21 mouse cellular contexts compared by ENCODE assay signal in genomic region chr10:80819406-80819805, GRCm38 (mm10). TPM values are rescaled to one million over a fixed set of nuclear protein-coding genes. Genes with fewer than 3 reads are reported as not detected.
A peak's percentile ranks its signal among the peaks of the same experiment; 100 is the strongest.
DNase-seq lines count a peak whose midpoint lies in the region; ATAC-seq and TF ChIP-seq lines count a peak whose summit lies in the region.
"Had no signal": no experiment of that assay in that cellular context is flagged by ENCODE, and none has a peak within 500 bp of the region (broad histone marks: within the 10 kb centered on the region; RNA-seq: fewer than 3 reads in every experiment).

No protein-coding gene starts in this region.

- H3K27ac ChIP-seq in forebrain, embryonic 13.5 days, result no peak overlapping the region
- no peak overlapping the region for H3K27ac ChIP-seq in forebrain, embryonic 12.5 days
- peak overlapping the region; percentile 42; the same call in 1 of the 2 replicates for H3K27ac ChIP-seq in stomach, embryonic 15.5 days
- H3K27ac ChIP-seq in stomach, postnatal 0 days (replicated peaks), result no peak overlapping the region
- H3K27ac ChIP-seq in liver, embryonic 11.5 days (ENCODE audit: low read depth, low read length), result peak overlapping the region; percentile 88
- H3K27ac ChIP-seq in midbrain, embryonic 14.5 days (replicated peaks; ENCODE audit: low read depth, low read length), result no peak overlapping the region
- H3K27ac ChIP-seq: gastrocnemius, adult 2 months; midbrain, embryonic 10.5 days; neural tube, embryonic 13.5 days had no signal

- H3K4me2 ChIP-seq in forebrain, embryonic 13.5 days, result no peak overlapping the region
- no peak overlapping the region for H3K4me2 ChIP-seq in forebrain, embryonic 12.5 days
- H3K4me2 ChIP-seq in stomach, embryonic 15.5 days, result no peak overlapping the region
- H3K4me2 ChIP-seq in stomach, postnatal 0 days (replicated peaks; ENCODE audit: low read depth), result no peak overlapping the region
- peak overlapping the region; percentile 12; the same call in 1 of the 2 replicates for H3K4me2 ChIP-seq in liver, embryonic 11.5 days
- no peak overlapping the region for H3K4me2 ChIP-seq in midbrain, embryonic 14.5 days (ENCODE audit: low read length)
- H3K4me2 ChIP-seq: neural tube, embryonic 13.5 days had no signal

- H3K9ac ChIP-seq in forebrain, embryonic 13.5 days, result 0 out of 2 replicates have a peak overlapping the region, but pooled peaks have one; percentile 1
- no peak overlapping the region for H3K9ac ChIP-seq in forebrain, embryonic 12.5 days
- no peak overlapping the region for H3K9ac ChIP-seq in stomach, embryonic 15.5 days
- no peak overlapping the region for H3K9ac ChIP-seq in stomach, postnatal 0 days (ENCODE audit: low read length)
- H3K9ac ChIP-seq in liver, embryonic 11.5 days (ENCODE audit: low read depth, low read length), result peak overlapping the region; percentile 3; the same call in 1 of the 2 replicates
- H3K9ac ChIP-seq in midbrain, embryonic 14.5 days (replicated peaks; ENCODE audit: low read length), result no peak overlapping the region
- H3K9ac ChIP-seq: neural tube, embryonic 13.5 days had no signal

- H3K36me3 ChIP-seq in forebrain, embryonic 13.5 days (ENCODE audit: poor library complexity, severe bottlenecking), result no peaks in the 10 kb centered on the region
- H3K36me3 ChIP-seq in forebrain, embryonic 12.5 days (replicated peaks), result no peaks in the 10 kb centered on the region
- no peaks in the 10 kb centered on the region for H3K36me3 ChIP-seq in stomach, embryonic 15.5 days
- H3K36me3 ChIP-seq in stomach, postnatal 0 days (ENCODE audit: control insufficient read depth, insufficient read depth, low read length), result no peaks in the 10 kb centered on the region
- no peaks in the 10 kb centered on the region for H3K36me3 ChIP-seq in liver, embryonic 11.5 days (ENCODE audit: control insufficient read depth, insufficient read depth, low read length)
- H3K36me3 ChIP-seq in midbrain, embryonic 14.5 days (ENCODE audit: control insufficient read depth, insufficient read depth, low read length), result no peaks in the 10 kb centered on the region
- H3K36me3 ChIP-seq: midbrain, embryonic 10.5 days; neural tube, embryonic 13.5 days had no signal

- H3K27me3 ChIP-seq in forebrain, embryonic 13.5 days, result no peaks in the 10 kb centered on the region
- no peaks in the 10 kb centered on the region for H3K27me3 ChIP-seq in forebrain, embryonic 12.5 days
- no peaks in the 10 kb centered on the region for H3K27me3 ChIP-seq in stomach, embryonic 15.5 days (replicated peaks)
- no peaks in the 10 kb centered on the region for H3K27me3 ChIP-seq in stomach, postnatal 0 days (ENCODE audit: control insufficient read depth, insufficient read depth, low read length)
- no peaks in the 10 kb centered on the region for H3K27me3 ChIP-seq in liver, embryonic 11.5 days (replicated peaks; ENCODE audit: control insufficient read depth, insufficient read depth, low read length)
- H3K27me3 ChIP-seq in midbrain, embryonic 14.5 days (ENCODE audit: control insufficient read depth, insufficient read depth, low read length), result no peaks in the 10 kb centered on the region
- H3K27me3 ChIP-seq: CH12.LX; neural tube, embryonic 13.5 days had no signal

- no peak for TF ChIP-seq EP300 in stomach, postnatal 0 days (optimal IDR thresholded peaks at IDR 0.05)

- ATAC-seq in forebrain, embryonic 13.5 days, result no peak
- ATAC-seq in forebrain, embryonic 12.5 days (ENCODE audit: low FRiP score), result no peak
- no peak for ATAC-seq in stomach, embryonic 15.5 days (ENCODE audit: insufficient read depth, low FRiP score, low read depth)
- no peak for ATAC-seq in stomach, postnatal 0 days (ENCODE audit: low FRiP score, low TSS enrichment)
- ATAC-seq in liver, embryonic 11.5 days (replicated peaks; ENCODE audit: low FRiP score), result peak; percentile 2; the same call in 1 of the 2 replicates
- ATAC-seq in midbrain, embryonic 14.5 days (ENCODE audit: low FRiP score, low TSS enrichment), result no peak

- no peaks in the 10 kb centered on the region for H3K9me3 ChIP-seq in forebrain, embryonic 13.5 days (replicated peaks)
- no peaks in the 10 kb centered on the region for H3K9me3 ChIP-seq in forebrain, embryonic 12.5 days
- H3K9me3 ChIP-seq in stomach, embryonic 15.5 days, result no peaks in the 10 kb centered on the region
- H3K9me3 ChIP-seq in stomach, postnatal 0 days (ENCODE audit: control insufficient read depth, low read length), result no peaks in the 10 kb centered on the region
- H3K9me3 ChIP-seq in liver, embryonic 11.5 days (ENCODE audit: control insufficient read depth, low read length), result no peaks in the 10 kb centered on the region
- H3K9me3 ChIP-seq in midbrain, embryonic 14.5 days (ENCODE audit: control insufficient read depth, low read length), result no peaks in the 10 kb centered on the region
- H3K9me3 ChIP-seq: midbrain, embryonic 10.5 days; neural tube, embryonic 13.5 days had no signal

- H3K4me1 ChIP-seq in forebrain, embryonic 13.5 days, result no peaks in the 10 kb centered on the region
- no peaks in the 10 kb centered on the region for H3K4me1 ChIP-seq in forebrain, embryonic 12.5 days
- H3K4me1 ChIP-seq in stomach, embryonic 15.5 days, result no peaks in the 10 kb centered on the region
- no peaks in the 10 kb centered on the region for H3K4me1 ChIP-seq in stomach, postnatal 0 days (replicated peaks; ENCODE audit: control insufficient read depth, insufficient read depth)
- peaks cover 17% of the 10 kb centered on the region for H3K4me1 ChIP-seq in liver, embryonic 11.5 days (replicated peaks; ENCODE audit: control insufficient read depth, insufficient read depth, low read length)
- no peaks in the 10 kb centered on the region for H3K4me1 ChIP-seq in midbrain, embryonic 14.5 days (ENCODE audit: control insufficient read depth, insufficient read depth, low read length)
- H3K4me1 ChIP-seq: midbrain, embryonic 10.5 days; neural tube, embryonic 13.5 days had no signal

- TF ChIP-seq CTCF in stomach, postnatal 0 days (IDR thresholded peaks at IDR 0.05; ENCODE audit: low read depth), result no peak

- WGBS in forebrain, embryonic 13.5 days, result 68% methylated on average over 3 of the region's 3 CpGs
- WGBS in forebrain, embryonic 12.5 days, result 64% methylated on average over 3 of the region's 3 CpGs
- 25% methylated on average over 3 of the region's 3 CpGs for WGBS in stomach, embryonic 15.5 days
- 33% methylated on average over 3 of the region's 3 CpGs for WGBS in stomach, postnatal 0 days
- 51% methylated on average over 3 of the region's 3 CpGs for WGBS in liver, embryonic 11.5 days
- 60% methylated on average over 3 of the region's 3 CpGs for WGBS in midbrain, embryonic 14.5 days

- H3K4me3 ChIP-seq in forebrain, embryonic 13.5 days, result no peak overlapping the region
- H3K4me3 ChIP-seq in forebrain, embryonic 12.5 days (replicated peaks), result no peak overlapping the region
- H3K4me3 ChIP-seq in stomach, embryonic 15.5 days (replicated peaks), result no peak overlapping the region
- H3K4me3 ChIP-seq in stomach, postnatal 0 days (ENCODE audit: low read depth, low read length), result no peak overlapping the region
- no peak overlapping the region for H3K4me3 ChIP-seq in liver, embryonic 11.5 days (ENCODE audit: low read depth, low read length)
- H3K4me3 ChIP-seq in midbrain, embryonic 14.5 days (replicated peaks; ENCODE audit: low read depth, low read length), result no peak overlapping the region
- H3K4me3 ChIP-seq: gastrocnemius, adult 2 months; midbrain, embryonic 10.5 days; neural tube, embryonic 13.5 days had no signal

- no peak for DNase-seq in stomach, postnatal 0 days (ENCODE audit: low spot score)
- DNase-seq in liver, embryonic 11.5 days (ENCODE audit: low spot score), result no peak
- DNase-seq in yolk sac, embryonic 10.5 days (ENCODE audit: low spot score), result peak; percentile 51
- DNase-seq in neural tube, embryonic 10.5 days (ENCODE audit: extremely low spot score, low spot score), result no peak
- DNase-seq in midbrain, embryonic 14.5 days, result no peak
- DNase-seq: adrenal gland, adult 2 months; cerebellum, adult 11 months; cerebellum, postnatal 25 days; gastrocnemius, adult 2 months; heart, adult 11 months; lung, adult 18-20 months; lung, postnatal 36 days; right cerebral cortex, postnatal 4 days; thymus, adult 2 months had no signal

RNA-seq across cellular contexts. Expression of gene Jsrp1, which starts 6.1 kb away (rescaled TPM):
- polyA plus RNA-seq in forebrain, embryonic 13.5 days (2015; fragmentation: Nextera tagmentation; extraction: Ambion mirVana), result 0.26 TPM in 1 of 2 replicates, not detected in the other
- 0.27 and 0.36 TPM in 2 replicates for polyA plus RNA-seq in forebrain, embryonic 12.5 days (2016; fragmentation: Nextera tagmentation; extraction: Ambion mirVana)
- polyA plus RNA-seq in stomach, embryonic 15.5 days (2015; fragmentation: Nextera tagmentation; extraction: Ambion mirVana), result 1.0 and 1.4 TPM in 2 replicates
- 0.86 and 0.96 TPM in 2 replicates for polyA plus RNA-seq in stomach, postnatal 0 days (2015; fragmentation: Nextera tagmentation; extraction: Ambion mirVana)
- 1.1 and 1.5 TPM in 2 replicates for polyA plus RNA-seq in liver, embryonic 11.5 days (2014; fragmentation: Nextera tagmentation; extraction: Ambion mirVana)
- 0.23 and 0.30 TPM in 2 replicates for polyA plus RNA-seq in midbrain, embryonic 14.5 days (2014; fragmentation: Nextera tagmentation; extraction: Ambion mirVana)
- polyA plus RNA-seq: thymus, adult 2 months had no signal

RNA-seq across cellular contexts. Expression of gene Oaz1, which starts 7.0 kb away (rescaled TPM):
- polyA plus RNA-seq in forebrain, embryonic 13.5 days (2015; fragmentation: Nextera tagmentation; extraction: Ambion mirVana), result 1,581 and 1,699 TPM in 2 replicates
- polyA plus RNA-seq in forebrain, embryonic 12.5 days (2016; fragmentation: Nextera tagmentation; extraction: Ambion mirVana), result 1,463 and 1,490 TPM in 2 replicates
- 1,556 and 1,602 TPM in 2 replicates for polyA plus RNA-seq in stomach, embryonic 15.5 days (2015; fragmentation: Nextera tagmentation; extraction: Ambion mirVana)
- 1,070 and 1,103 TPM in 2 replicates for polyA plus RNA-seq in stomach, postnatal 0 days (2015; fragmentation: Nextera tagmentation; extraction: Ambion mirVana)
- polyA plus RNA-seq in liver, embryonic 11.5 days (2014; fragmentation: Nextera tagmentation; extraction: Ambion mirVana), result 1,793 and 1,800 TPM in 2 replicates
- polyA plus RNA-seq in midbrain, embryonic 14.5 days (2014; fragmentation: Nextera tagmentation; extraction: Ambion mirVana), result 1,218 and 1,334 TPM in 2 replicates

RNA-seq across cellular contexts. Expression of gene Amh, which starts 14.4 kb away (rescaled TPM):
- polyA plus RNA-seq in forebrain, embryonic 13.5 days (2015; fragmentation: Nextera tagmentation; extraction: Ambion mirVana), result 0.13 TPM in 1 of 2 replicates, not detected in the other
- polyA plus RNA-seq in forebrain, embryonic 12.5 days (2016; fragmentation: Nextera tagmentation; extraction: Ambion mirVana), result 0.15 TPM in 1 of 2 replicates, not detected in the other
- polyA plus RNA-seq in stomach, embryonic 15.5 days (2015; fragmentation: Nextera tagmentation; extraction: Ambion mirVana), result not detected in 2 replicates
- polyA plus RNA-seq in stomach, postnatal 0 days (2015; fragmentation: Nextera tagmentation; extraction: Ambion mirVana), result 6.8 and 6.9 TPM in 2 replicates
- 0.14 TPM in 1 of 2 replicates, not detected in the other for polyA plus RNA-seq in liver, embryonic 11.5 days (2014; fragmentation: Nextera tagmentation; extraction: Ambion mirVana)
- polyA plus RNA-seq in midbrain, embryonic 14.5 days (2014; fragmentation: Nextera tagmentation; extraction: Ambion mirVana), result 0.12 TPM in 1 of 2 replicates, not detected in the other
- polyA plus RNA-seq: intestine, postnatal 0 days; midbrain, embryonic 10.5 days had no signal

RNA-seq across cellular contexts. Expression of gene Plekhj1, which starts 21.0 kb away (rescaled TPM):
- 141 and 151 TPM in 2 replicates for polyA plus RNA-seq in forebrain, embryonic 13.5 days (2015; fragmentation: Nextera tagmentation; extraction: Ambion mirVana)
- polyA plus RNA-seq in forebrain, embryonic 12.5 days (2016; fragmentation: Nextera tagmentation; extraction: Ambion mirVana), result 152 and 156 TPM in 2 replicates
- 117 and 118 TPM in 2 replicates for polyA plus RNA-seq in stomach, embryonic 15.5 days (2015; fragmentation: Nextera tagmentation; extraction: Ambion mirVana)
- polyA plus RNA-seq in stomach, postnatal 0 days (2015; fragmentation: Nextera tagmentation; extraction: Ambion mirVana), result 62.0 and 65.8 TPM in 2 replicates
- polyA plus RNA-seq in liver, embryonic 11.5 days (2014; fragmentation: Nextera tagmentation; extraction: Ambion mirVana), result 178 and 188 TPM in 2 replicates
- polyA plus RNA-seq in midbrain, embryonic 14.5 days (2014; fragmentation: Nextera tagmentation; extraction: Ambion mirVana), result 107 and 116 TPM in 2 replicates

RNA-seq across cellular contexts. Expression of gene Sf3a2, which starts 21.4 kb away (rescaled TPM):
- polyA plus RNA-seq in forebrain, embryonic 13.5 days (2015; fragmentation: Nextera tagmentation; extraction: Ambion mirVana), result 63.5 and 67.3 TPM in 2 replicates
- polyA plus RNA-seq in forebrain, embryonic 12.5 days (2016; fragmentation: Nextera tagmentation; extraction: Ambion mirVana), result 77.1 and 89.4 TPM in 2 replicates
- 52.6 and 62.0 TPM in 2 replicates for polyA plus RNA-seq in stomach, embryonic 15.5 days (2015; fragmentation: Nextera tagmentation; extraction: Ambion mirVana)
- polyA plus RNA-seq in stomach, postnatal 0 days (2015; fragmentation: Nextera tagmentation; extraction: Ambion mirVana), result 27.7 and 31.8 TPM in 2 replicates
- 116 and 121 TPM in 2 replicates for polyA plus RNA-seq in liver, embryonic 11.5 days (2014; fragmentation: Nextera tagmentation; extraction: Ambion mirVana)
- polyA plus RNA-seq in midbrain, embryonic 14.5 days (2014; fragmentation: Nextera tagmentation; extraction: Ambion mirVana), result 57.2 and 75.1 TPM in 2 replicates

Comparison
In these comparisons a context has a peak if more than half of its experiments do, and no peak if none do; other contexts are left out.
1. H3K27ac ChIP-seq: peak in stomach, embryonic 15.5 days (single experiment) and liver, embryonic 11.5 days (single experiment); none in forebrain, embryonic 13.5 days (single experiment), forebrain, embryonic 12.5 days (single experiment), stomach, postnatal 0 days (single experiment) and midbrain, embryonic 14.5 days (single experiment).
2. H3K9ac ChIP-seq: peak in forebrain, embryonic 13.5 days (single experiment) and liver, embryonic 11.5 days (single experiment); none in forebrain, embryonic 12.5 days (single experiment), stomach, embryonic 15.5 days (single experiment), stomach, postnatal 0 days (single experiment) and midbrain, embryonic 14.5 days (single experiment).